Mouse (Mus musculus): ENCODE data around the gene Cldn15.
"Not testable (repeated sequence)": the region's sequence is repeated elsewhere in the genome, so short reads cannot be mapped to it uniquely, and the experiment has no call there.

GRCm38 (mm10) chr5:136940029-136940428 is 26.4 kb upstream of the Cldn15 start:
- not testable (repeated sequence) for TF ChIP-seq CTCF (IDR thresholded peaks at IDR 0.05; ENCODE audit: low read depth); EP300 (optimal IDR thresholded peaks at IDR 0.05)
